Mouse (Mus musculus) left cerebral cortex, postnatal 4 days (tissue): Measurements from ENCODE around the gene Eif3d. TPM values are rescaled to one million over a fixed set of nuclear protein-coding genes. Genes with fewer than 3 reads are reported as not detected.
A peak's percentile ranks its signal among the peaks of the same experiment; 100 is the strongest.
"Not testable (repeated sequence)": the region's sequence is repeated elsewhere in the genome, so short reads cannot be mapped to it uniquely, and the experiment has no call there.

Experiments used
- DNase-seq: peaks from one replicate; pipeline ENCODE4 v3.0.0-alpha.2; 2022
- intact Hi-C: fragments of 180-260 bp; cut with DNase I; formaldehyde crosslinking; loops from one replicate; pipeline ENCODE4 v1.15.1; 2025
- total RNA-seq, 2 experiments: library from RNA; stranded (reverse); gene quantifications; 2 replicates each; pipeline ENCODE4 v1.2.3; 2021

Eif3d gene
- total RNA-seq = 100 to 1,000 TPM; 130 to 141 TPM

DNA sequence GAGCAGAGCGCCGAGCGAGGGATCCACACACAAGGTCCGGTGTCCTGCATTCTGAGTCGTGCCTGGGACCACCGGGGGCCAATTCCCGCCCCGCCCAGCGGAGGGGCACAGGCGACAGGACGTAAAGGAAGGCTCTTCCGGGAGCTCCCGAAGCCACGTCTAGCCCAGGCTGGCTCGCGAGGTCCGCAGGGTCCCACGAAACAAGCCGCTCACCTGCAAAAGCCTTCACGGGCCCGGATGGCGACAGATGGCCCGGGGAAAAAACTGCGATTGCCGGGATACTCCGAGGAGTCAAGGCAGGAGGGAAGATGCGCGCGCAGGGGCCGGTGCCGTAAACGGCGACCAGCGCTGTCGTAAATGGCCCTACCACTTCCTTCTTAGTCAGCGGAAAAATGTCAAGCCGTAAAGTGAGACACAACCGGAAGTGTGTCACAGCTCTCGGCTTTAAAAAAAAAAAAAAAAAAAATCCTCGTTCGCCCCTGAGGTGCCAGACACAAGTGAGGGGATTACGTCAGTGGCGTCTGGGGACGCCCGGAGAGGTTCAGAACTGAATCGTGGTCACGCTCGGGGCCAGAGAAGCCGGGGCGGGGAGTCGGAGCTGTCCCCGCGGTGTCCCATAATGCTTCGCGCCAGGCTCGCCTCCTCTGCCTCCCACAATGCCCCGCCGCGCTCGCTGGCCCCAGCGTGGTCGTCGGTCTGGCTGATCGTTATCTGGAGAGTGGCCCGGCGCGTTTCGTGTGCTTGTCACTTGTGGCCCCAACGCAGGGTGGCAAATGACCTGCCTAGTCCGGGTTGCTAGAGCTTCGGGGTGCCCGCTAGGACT lies at the start of gene Eif3d:
Gene Eif3d, minus strand, starts transcription at position 344 of the 823 bp plus-strand sequence.
- intact Hi-C loops = loop anchor here (10.0 kb wide), 1 partner anchor 464 kb away; no protein-coding TSS in a partner anchor
- DNase-seq = peak; percentile 98

DNA sequence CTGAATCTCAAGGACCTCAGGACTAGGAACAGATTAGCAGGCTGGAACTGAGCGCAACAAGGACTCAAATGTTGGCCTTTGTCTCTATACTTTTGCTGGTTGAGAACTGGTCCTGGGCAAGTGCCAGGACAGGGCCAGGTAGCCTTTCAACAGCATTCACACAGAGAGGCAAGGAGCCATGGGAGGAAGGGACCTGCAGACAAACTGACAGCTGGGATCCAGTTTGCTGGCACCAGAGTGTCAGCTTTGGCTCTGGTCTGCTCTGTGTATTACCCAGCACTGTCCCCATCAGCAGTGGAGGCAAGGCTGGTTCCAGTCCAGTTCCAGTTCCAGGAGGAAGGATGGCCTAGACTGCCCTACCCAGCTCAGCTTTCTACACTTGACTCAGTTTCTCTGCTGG lies 43.4 kb upstream of the Eif3d start:
- intact Hi-C loops = no loop called here
- no peak for DNase-seq

- intact Hi-C loops, DNase-seq: not testable (repeated sequence)
Measured at GRCm38 (mm10) chr15:78008206-78008605, 37.6 kb upstream of the Eif3d start.

DNA sequence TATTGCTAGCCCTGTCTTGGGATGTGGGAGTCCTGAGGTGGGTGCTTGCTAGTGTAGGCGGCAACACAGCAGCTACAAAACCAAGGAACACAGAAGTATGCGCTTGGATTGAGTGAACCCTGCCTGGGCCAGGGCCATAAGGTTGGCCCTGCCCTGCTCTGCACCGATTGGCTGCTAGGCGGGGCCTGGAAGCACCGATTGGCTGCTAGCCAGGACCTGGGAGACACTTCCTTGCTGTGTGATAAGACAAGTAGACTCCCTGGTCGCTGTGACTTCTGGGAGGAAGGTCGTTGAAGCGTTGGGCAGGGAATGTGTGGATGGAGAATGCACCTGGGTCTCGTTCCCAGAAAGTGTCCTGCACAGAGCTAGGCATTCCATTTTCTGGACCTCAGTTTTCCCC lies 33.3 kb upstream of the Eif3d start:
- intact Hi-C loops = no loop called here

GRCm38 (mm10) chr15:78001400-78001799 lies 30.8 kb upstream of the Eif3d start:
- no peak for DNase-seq
- intact Hi-C loops = no loop called here

More for the DNA sequence above, 33.3 kb upstream of the Eif3d start:
- DNase-seq = peak; percentile 62

DNA sequence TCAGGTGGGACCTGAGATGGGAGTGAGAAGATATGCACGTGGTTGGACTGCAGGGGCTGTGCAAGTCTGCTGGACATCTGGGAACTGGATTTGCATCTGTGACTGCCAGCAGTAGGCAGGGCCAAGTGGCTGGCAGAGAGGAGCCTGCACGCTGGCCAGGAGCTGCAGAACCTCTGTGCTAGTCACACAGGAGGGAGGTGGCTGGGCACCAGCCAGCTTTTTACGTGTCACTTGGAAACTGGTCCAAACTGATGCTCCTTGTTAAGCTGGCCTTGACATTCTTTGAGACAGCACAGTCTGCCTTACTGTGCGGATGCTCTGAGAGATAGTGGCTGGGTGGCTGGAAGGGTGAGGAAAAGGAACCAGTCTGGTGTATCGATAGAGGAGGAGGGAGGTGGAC lies 17.9 kb upstream of the Eif3d start:
- intact Hi-C loops = no loop called here

GRCm38 (mm10) chr15:77983391-77983790 lies 12.8 kb upstream of the Eif3d start:
- intact Hi-C loops = loop anchor here (5.0 kb wide), 1 partner anchor 189 kb away; the partner anchor contains the start of gene Ift27
- DNase-seq = no peak

More for the DNA sequence above, 17.9 kb upstream of the Eif3d start:
- peak; percentile 81 for DNase-seq

DNA sequence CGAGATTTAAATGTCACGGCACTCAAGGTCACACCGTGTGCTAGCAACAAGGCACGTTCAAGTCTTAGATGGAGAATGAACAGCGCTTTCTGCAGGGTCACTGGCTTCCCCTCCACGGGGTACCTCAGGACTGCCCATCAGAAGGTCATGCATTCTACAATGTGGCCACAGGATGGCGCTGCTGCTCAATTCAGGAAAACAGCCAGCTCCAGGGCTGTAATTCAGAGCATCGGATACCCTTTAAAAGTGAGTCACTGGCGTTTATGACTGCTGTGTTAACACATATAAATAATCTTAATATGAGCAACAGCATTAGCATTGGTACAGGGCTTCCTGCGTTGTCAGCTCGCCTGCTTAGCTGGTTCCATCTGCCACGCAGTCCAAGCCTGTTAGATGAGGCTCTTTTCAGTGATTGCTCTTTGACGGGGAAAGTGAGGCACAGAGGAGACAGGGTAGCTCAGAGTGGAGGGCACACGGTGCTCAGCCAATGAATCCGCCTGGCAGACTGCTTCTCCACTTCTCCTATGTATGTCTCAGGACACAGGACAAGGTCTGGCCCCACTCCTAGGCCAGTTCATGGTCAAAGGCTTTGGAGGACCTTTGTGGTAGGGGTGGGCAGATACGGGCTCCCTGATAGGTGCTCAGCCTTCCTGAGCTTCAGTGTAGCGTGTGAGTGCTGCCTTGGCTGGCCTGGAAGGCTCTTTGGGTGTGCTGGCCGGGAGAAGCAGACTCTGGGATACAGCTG lies 11.8 kb upstream of the Eif3d start:
- intact Hi-C loops = loop anchor here (5.0 kb wide), 1 partner anchor 190 kb away; the partner anchor contains the start of gene Ift27
- DNase-seq = peak; percentile 86

GRCm38 (mm10) chr15:77981181-77981680 lies 10.6 kb upstream of the Eif3d start:
- no peak for DNase-seq
- intact Hi-C loops = loop anchor here (5.0 kb wide), 1 partner anchor 191 kb away; the partner anchor contains the start of gene Ift27

DNA sequence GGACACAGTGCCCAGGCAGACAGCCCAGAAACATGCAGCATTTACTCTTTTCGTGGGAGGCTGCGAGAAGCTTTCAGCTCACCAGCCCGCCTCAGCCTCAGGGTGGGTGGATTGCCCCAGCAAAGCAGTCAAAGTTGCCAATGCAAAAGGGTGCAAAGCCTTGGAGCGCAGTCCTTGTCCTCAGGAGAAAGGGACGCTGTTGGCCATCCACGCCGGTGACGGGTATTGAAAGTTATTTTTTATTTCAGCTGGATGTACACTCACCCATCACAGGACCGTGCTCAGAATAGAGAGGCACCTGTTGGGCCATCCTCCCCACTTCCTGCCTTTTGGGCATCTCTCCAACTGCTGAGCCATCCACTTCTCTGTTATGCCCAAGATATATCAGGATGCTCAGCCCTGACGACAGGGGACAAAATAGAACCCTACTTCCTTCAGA lies 8.8 kb upstream of the Eif3d start:
- intact Hi-C loops = loop anchor here (10.0 kb wide), 1 partner anchor 455 kb away; no protein-coding TSS in a partner anchor
- no peak for DNase-seq

DNA sequence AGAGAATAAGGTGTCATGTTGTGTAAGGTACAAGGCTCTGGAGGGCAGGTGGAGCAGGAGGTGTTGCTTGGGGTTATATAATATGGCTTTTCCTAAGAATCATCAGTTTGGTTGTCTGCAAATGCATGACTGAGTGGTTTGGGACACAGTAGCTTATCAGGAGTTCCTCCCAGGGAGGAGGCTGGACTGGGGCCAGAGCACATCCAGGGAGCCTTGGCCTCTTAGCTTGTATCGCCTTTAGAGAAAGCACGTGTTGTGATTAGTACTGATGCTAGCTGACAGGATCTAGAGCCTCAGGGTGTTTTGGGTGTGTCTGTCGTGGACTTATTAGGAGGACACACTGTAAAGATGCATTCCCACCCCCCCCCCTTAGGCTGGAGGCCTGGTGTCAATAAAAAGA lies 7.0 kb upstream of the Eif3d start:
- intact Hi-C loops = loop anchor here (10.0 kb wide), 1 partner anchor 457 kb away; no protein-coding TSS in a partner anchor
- no peak for DNase-seq

DNA sequence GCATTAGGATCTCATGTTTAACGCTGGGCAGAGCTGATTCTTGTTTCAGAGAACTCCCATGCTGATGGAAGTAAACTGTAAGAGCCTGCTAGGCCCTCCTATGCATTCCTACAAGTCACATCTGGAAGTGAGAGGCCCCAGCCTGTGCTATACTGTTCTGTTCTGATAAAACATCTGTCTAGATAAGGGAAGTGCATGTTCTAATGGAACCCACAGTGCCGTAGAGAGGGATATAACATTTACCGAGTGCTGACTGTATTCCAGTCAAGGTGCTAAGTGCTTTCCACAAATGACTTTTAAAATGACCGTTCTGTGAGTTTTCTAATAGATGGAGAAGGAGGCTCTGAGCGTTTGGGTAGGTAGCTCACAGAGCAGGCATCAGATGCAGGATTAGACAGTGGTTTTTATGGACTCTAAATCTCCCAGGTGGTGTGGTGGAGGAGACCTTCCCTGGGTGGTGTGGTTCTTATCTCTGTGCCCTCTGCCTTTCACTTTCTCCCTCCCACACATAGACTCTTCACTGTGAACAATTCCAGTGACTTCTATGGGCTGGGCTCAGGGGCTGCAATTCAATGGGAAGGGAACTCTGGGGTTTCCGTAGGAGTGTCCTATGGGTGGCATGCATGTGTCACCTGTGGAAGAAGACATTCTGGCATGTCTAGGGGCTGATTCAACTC lies 3.7 kb upstream of the Eif3d start:
- intact Hi-C loops = loop anchor here (10.0 kb wide), 1 partner anchor 460 kb away; no protein-coding TSS in a partner anchor
- no peak for DNase-seq

DNA sequence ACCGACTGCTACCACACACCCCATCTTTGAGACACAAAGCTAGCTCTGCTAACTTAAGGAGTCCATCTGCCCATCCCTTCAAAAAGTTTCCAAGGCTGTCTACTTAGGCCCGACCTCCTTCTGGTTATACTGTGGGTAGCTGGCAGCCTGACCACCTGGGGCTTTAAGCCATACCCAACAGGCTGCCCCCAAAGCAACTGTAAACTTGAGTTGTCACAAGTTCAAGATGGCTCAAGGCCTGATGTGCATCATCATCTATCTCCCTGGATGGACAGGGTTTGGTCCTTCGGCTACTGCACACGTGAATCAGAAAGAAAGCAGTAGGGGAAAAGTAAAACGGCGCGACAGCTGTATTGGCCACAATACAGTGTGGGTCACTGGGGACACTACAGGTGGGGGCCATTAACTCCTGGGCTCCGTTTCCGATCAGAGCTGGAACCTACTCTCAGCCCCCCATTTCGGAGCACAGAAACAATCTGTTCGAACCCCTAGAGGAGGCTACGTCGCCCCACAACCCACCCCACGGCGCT lies 608 bp downstream of the Eif3d start:
- no peak for DNase-seq
- intact Hi-C loops = loop anchor here (10.0 kb wide), 1 partner anchor 465 kb away; no protein-coding TSS in a partner anchor

- intact Hi-C loops = no loop called here
- DNase-seq = no peak
Measured at GRCm38 (mm10) chr15:77965117-77965528, 5.5 kb downstream of the Eif3d start.

GRCm38 (mm10) chr15:77962447-77962846 lies 8.2 kb downstream of the Eif3d start:
- DNase-seq = no peak
- intact Hi-C loops = no loop called here

- intact Hi-C loops = no loop called here
- no peak for DNase-seq
Measured at GRCm38 (mm10) chr15:77960693-77961092, 9.9 kb downstream of the Eif3d start.

- intact Hi-C loops = no loop called here
Measured at GRCm38 (mm10) chr15:77958071-77958470, 12.5 kb downstream of the Eif3d start.

GRCm38 (mm10) chr15:77957625-77958024 lies 13.0 kb downstream of the Eif3d start:
- DNase-seq = no peak
- intact Hi-C loops = no loop called here

More at GRCm38 (mm10) chr15:77958071-77958470, 12.5 kb downstream of the Eif3d start:
- DNase-seq = no peak

GRCm38 (mm10) chr15:77956404-77956901 lies 14.2 kb downstream of the Eif3d start, which contains the start of gene Foxred2:
Gene Foxred2 (minus strand): TSS chr15:77956722.
- intact Hi-C loops = no loop called here
- DNase-seq = peak; percentile 90
